Mouse (Mus musculus) cerebellum, adult 9-11 months (tissue): ENCODE results near the gene Galr3.
A peak's percentile ranks its signal among the peaks of the same experiment; 100 is the strongest.
"Not testable (repeated sequence)": the region's sequence is repeated elsewhere in the genome, so short reads cannot be mapped to it uniquely, and the experiment has no call there.

ENCODE experiments used
- DNase-seq: peaks from one replicate; pipeline ENCODE4 v3.0.0; 2022

Galr3 gene

DNA sequence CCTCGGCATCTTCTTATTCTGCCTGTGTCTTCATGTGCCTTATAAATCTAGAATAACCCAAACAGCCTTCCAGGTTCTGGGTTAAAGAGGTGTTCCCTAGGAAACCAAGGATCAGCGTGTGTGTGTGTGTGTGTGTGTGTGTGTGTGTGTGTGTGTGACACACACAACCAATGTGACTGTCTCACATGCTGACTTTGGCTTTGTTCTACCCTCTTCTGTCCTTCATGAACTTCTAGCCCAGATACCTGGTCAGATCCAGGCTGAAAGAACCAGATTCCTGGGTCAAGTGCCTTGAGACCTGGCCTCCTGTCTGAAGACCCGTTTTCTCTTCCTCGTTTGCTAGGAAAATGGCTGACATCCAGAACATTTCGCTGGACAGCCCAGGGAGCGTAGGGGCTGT is at the start of gene Galr3:
Gene Galr3 (plus strand): TSS at position 301 of the 400 bp plus-strand sequence.
- DNase-seq: no peak

GRCm38 (mm10) chr15:78992235-78992634 is 49.5 kb upstream of the Galr3 start:
- DNase-seq: peak; percentile 45

DNA sequence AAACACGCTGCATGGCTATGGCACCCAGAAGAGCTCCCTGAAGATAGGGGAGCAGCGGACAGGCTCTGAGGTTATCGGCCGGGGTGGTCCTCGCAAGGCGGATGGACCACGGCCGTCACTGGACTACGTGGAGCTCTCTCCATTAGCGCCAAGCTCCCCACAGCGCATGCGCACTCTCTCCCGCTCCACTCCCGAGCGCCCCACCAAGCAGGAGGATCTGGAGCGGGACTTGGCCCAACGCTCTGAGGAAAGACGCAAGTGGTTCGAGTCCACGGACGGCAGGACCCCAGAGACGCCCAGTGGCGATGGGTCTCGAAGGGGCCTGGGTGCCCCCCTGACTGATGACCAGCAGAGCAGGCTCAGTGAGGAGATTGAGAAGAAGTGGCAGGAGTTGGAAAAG is 48.8 kb upstream of the Galr3 start:
- DNase-seq: no peak

- DNase-seq: no peak
Observed at GRCm38 (mm10) chr15:78995916-78996315, 45.8 kb upstream of the Galr3 start.

GRCm38 (mm10) chr15:78996663-78997062 is 45.0 kb upstream of the Galr3 start:
- no peak for DNase-seq

GRCm38 (mm10) chr15:78998348-78998747 is 43.3 kb upstream of the Galr3 start:
- no peak for DNase-seq

DNA sequence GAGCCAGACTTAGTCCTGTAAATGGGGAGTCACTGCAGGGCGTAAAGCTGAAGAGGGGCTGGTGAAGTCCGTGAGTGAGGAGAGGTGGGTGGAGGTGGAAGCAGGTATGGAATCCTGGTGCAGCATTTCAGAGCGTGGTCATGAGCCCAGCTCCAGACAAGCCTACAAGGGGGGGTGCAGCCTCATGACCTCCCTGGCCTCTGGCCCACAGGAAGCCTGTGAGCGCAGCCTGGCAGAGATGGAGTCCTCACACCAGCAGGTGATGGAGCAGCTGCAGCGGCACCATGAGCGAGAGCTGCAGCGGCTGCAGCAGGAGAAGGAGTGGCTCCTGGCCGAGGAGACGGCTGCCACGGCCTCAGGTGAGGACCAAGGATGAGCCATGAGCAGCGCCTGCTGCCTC is 42.1 kb upstream of the Galr3 start:
- peak; percentile 68 for DNase-seq

DNA sequence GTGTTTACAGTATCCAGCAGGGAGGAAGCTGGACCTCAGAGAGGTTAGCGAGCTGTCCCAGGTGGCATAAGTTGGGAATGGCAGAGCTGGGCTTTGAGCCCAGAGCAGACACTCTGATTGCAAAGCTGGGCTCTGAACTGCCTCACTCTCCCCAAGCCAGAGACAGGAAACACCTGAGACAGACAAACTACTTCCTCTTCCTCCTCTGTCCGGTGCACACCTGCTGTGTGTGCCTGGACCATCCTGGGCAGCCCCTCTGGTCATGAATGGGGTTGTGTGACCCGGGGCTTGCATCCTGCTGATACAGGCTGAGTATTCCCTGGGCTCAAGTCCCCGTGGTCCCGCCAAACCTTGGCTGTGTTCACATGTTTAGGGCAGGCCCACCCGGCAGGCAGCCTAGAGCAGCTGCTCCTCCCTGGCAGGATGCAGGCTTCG is 41.3 kb upstream of the Galr3 start:
- DNase-seq: peak; percentile 80

GRCm38 (mm10) chr15:79001559-79001958 is 40.1 kb upstream of the Galr3 start:
- peak; percentile 44 for DNase-seq

DNA sequence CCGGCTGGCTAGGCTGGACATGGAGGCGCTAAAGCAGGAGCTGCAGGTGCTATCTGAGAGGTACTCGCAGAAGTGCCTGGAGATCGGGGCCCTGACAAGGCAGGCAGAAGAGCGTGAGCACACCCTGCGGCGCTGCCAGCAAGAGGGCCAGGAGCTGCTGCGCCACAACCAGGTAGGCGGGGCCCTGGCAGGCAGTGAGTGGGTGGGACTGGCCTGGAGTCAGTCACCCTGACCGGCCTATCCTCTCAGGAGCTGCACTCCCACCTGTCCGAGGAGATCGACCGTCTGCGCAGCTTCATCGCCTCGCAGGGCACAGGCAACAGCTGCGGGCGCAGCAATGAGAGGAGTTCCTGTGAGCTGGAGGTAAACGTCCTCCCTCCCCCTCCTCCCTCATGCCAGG is 39.6 kb upstream of the Galr3 start:
- peak; percentile 83 for DNase-seq

- DNase-seq: no peak
Observed at GRCm38 (mm10) chr15:79003079-79003478, 38.6 kb upstream of the Galr3 start.

DNA sequence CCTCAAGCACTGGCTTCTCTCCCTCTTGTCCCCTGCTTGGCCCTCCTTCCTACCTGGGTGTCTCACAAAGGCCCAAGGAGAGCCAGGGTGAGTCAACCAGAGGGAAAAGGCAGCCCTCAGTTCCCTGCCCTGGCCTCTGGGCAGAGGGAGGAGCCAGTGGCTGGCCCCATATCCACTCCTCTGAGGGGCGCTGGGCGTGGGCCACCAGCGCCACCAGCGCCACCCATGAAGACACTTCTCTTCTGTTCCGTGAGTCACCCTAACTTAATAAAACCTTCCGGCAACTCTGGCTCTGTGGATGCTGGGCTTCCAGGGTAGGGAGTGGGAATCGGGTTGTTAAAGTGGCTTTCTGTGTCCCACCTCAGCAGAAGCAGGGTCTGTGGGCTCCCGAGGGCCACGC is 36.1 kb upstream of the Galr3 start:
- no peak for DNase-seq

- DNase-seq: no peak
Observed at GRCm38 (mm10) chr15:79006638-79007037, 35.0 kb upstream of the Galr3 start.

DNA sequence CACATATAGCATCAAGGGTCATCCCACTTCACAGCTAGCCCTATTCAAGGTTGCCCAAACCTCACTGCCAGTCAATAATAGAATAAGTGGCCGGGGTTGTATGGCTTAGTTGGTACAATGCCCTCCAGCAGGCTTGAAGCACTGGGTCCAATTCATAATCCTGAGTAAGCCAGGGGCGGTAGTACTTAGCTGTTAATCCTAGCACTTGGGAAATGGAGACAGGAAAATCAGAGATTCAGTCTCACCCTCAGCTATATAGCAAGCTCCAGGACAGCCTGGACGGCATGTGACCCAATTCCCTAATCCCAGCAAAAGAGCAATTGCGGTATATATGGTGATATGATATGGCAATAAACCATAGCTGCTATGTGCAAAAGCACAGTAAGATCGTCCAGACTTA is 34.6 kb upstream of the Galr3 start:
- no peak for DNase-seq

GRCm38 (mm10) chr15:79007836-79008235 is 33.8 kb upstream of the Galr3 start:
- DNase-seq: not testable (repeated sequence)

DNA sequence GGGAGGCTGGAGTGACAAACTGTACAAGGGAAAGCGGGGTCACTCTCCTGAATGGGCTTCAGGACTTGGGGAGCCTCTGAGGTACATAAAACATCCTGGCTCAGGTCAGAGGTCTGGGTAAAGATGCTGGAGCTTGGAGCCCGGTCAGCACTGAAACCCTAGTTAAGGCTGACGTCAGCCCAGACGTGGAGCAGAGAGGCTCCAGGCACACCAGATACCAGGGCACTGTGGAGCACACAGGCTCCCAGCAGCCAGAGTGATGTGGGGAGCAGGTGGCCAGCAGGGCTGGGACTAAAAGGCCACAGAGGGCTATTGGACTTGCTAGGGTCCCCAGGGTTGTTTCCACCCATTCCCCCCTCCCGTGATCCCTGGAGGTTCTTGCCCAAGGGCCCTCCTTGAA is 32.0 kb upstream of the Galr3 start:
- no peak for DNase-seq

DNA sequence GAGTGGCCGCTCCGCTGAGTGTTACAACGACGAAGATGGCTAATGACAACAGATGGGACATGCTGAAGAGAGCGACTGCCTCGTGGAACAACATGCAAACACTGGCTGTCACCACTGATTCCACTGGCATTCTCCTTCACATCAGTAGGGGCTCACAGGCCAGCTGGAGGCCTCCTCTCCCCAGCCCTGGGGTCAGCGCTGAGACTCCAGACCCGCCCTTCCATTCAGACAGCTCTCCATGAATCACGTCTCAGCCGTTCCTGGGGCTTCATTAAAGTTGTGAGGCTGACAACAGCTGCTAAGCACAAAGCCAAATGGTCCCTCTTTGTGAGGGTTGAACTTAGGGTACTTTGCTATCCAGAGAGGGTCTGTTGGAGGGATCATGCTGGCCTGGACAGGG is 30.1 kb upstream of the Galr3 start:
- DNase-seq: no peak

GRCm38 (mm10) chr15:79013382-79013781 is 28.3 kb upstream of the Galr3 start:
- DNase-seq: no peak

GRCm38 (mm10) chr15:79018191-79018590 is 23.5 kb upstream of the Galr3 start:
- DNase-seq: no peak

DNA sequence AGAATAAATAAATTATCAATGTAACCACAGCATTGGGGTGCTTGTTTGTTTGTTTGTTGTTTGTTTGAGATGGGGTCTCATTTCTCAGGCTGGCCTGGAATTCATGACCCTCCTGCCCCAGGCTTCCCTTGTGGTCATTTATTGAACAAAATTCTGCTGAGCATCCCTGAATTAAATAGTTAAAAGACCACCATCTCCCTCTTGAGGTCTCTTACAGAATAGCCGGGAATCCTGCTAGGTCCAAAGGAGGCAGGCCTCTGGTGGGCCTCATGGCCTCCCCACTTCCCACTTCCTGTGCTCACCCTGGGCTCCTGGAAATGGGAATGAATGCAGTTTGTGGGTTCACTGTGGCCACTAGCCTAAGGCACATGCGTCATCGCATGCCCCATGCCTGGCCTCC is 22.8 kb upstream of the Galr3 start:
- no peak for DNase-seq

- DNase-seq: no peak
Observed at GRCm38 (mm10) chr15:79022671-79023230, 18.9 kb upstream of the Galr3 start.

DNA sequence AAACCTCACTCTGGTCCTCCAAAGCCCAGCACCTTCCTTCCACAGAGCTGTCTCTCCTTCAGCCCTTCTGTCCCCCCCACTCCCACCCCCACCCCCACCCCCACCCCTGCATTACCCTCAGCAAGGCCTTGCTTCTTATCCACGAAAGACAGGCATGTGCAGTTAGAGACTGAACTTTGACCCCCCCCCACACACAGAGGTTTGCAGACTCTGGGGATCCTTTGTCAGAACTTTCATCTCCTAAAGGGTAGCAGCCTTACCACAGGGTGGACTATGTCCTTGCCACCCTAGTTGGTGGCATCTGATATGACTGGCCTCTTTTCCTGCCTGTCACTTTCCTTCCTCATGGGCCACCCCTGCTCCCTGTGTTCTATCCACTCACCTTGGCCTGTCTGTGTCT is 18.3 kb upstream of the Galr3 start:
- DNase-seq: no peak

DNA sequence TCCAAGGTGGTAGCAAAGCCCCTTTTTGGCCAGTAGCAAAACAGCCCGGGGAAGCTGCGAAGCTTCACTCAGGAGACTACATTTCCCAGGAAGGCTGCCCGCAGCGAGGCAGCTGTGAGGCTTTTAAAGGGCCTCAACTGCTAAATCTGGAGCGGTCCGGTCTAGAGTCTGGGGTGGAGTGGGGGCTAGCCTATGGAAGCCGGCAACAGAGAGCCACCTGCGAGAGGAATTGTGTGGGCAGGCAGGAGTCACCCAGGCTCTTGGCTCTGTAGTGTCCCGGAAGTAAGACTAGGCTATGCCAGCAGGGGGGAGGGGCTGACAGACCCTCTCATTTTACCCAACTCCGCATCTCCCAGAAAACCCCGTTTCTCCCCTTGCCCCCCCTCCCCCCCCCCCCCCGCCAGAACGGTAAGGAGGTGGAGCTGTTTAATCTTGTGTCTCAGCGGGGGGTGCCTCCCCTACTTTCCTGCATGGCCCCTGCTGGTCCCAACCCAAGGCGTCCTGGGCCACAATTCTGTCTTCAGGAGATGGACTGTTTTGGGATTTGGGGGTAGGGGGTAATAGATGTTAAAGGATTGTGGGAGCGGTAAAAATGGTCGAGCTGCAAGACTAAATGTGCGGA is 15.9 kb upstream of the Galr3 start:
- peak; percentile 54 for DNase-seq

DNA sequence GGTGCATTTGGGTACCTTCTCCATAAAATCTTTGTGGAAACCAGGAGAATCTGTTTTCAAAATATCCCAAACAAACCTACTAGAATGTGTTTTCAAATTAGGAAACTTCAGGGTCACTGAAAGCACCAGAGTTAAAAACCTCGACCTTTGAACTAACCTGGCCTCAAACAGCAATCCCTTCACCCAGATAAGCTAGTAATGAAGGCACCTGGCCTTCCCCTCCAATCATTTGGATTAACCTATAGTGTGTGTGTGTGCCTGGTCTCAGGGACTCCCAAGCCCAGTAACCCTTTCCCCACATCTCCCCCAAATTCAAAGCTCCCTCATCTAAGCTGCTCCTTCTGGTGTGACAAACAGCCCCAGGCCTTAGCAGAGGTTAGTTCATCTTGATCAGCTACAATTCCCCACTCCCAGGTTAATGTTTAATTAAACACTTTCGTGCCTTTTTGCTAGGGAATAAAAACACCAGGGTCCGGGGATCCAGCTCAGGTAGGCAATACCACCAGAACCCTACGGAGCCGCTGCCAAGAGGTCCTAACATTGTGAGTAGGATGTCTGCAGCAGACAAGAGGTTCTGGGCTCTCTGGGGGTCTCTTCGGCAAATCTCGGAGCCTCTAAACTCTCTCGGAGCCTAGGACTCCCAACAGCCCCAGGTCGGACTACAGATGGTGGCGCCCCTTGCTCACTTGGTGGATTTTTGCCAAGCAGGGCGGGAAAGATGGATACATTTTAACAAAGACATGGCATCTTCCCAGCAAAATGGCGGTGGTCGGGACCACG is 15.0 kb upstream of the Galr3 start:
- peak; percentile 71 for DNase-seq
